Mouse (Mus musculus) gastrocnemius, adult 2 months (tissue): Measurements from ENCODE around the gene Grm8. TPM values are rescaled to one million over a fixed set of nuclear protein-coding genes. Genes with fewer than 3 reads are reported as not detected.

ENCODE experiments used
- DNase-seq: peaks from one replicate; pipeline ENCODE4 v3.0.0; 2022
- H3K27ac ChIP-seq: fragments of 200-600 bp; 2 replicates; pipeline ENCODE4 v1.8.1; 2022; ENCODE audit warnings: mild to moderate bottlenecking
- H3K4me3 ChIP-seq: fragments of 200-600 bp; 2 replicates; pipeline ENCODE4 v1.8.1; 2022; ENCODE audit warnings: mild to moderate bottlenecking, moderate library complexity
- CTCF ChIP-seq: fragments of 200-600 bp; IDR thresholded peaks from 2 replicates; pipeline ENCODE4 v1.8.1; 2022; ENCODE audit warnings: antibody characterized with exemption, mild to moderate bottlenecking, moderate library complexity
- intact Hi-C: fragments of 180-260 bp; cut with DNase I; formaldehyde crosslinking; loops from one replicate; pipeline ENCODE4 v1.15.1; 2025
- total RNA-seq, 2 experiments: library from RNA; stranded (reverse); gene quantifications; 2 replicates each; pipeline ENCODE4 v1.2.3; 2021

Grm8 gene
- total RNA-seq, 2 experiments from 2014 or later, result 0.20 to 0.36 TPM

- H3K27ac ChIP-seq, result no peak overlapping the region
- no peak for DNase-seq
- no peak for TF ChIP-seq CTCF
- intact Hi-C loops, result no loop called here
- no peak overlapping the region for H3K4me3 ChIP-seq
These were observed 336.2 kb downstream of the Grm8 start for GRCm38 (mm10) chr6:27798735-27799134.

- no peak for DNase-seq
- TF ChIP-seq CTCF, result no peak
- H3K27ac ChIP-seq, result no peak overlapping the region
- H3K4me3 ChIP-seq, result no peak overlapping the region
- intact Hi-C loops, result no loop called here
These were observed 345.4 kb downstream of the Grm8 start for GRCm38 (mm10) chr6:27789566-27789965.

DNA sequence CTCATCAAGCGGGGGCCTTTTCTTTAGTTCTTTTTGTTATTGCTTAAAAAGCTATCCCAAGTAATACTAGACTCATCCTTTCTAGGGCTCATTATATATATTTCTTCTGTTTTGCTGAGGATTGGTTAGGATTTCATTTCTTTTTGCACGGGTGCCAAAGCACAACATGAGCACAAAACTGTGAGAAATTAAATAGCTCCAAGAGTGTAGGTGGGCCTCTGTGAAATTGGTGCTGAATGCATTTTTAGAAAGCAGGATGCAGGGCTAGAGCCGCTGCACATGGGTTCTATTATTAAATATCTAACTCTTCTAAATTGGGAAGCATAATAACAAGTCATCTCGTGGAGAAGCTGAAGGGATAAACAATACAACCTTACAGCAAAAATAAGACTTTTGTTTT, 345.8 kb downstream of the Grm8 start:
- DNase-seq, result no peak
- no peak overlapping the region for H3K4me3 ChIP-seq
- intact Hi-C loops, result no loop called here
- no peak for TF ChIP-seq CTCF
- H3K27ac ChIP-seq, result no peak overlapping the region

- H3K4me3 ChIP-seq, result no peak overlapping the region
- no peak for TF ChIP-seq CTCF
- no peak overlapping the region for H3K27ac ChIP-seq
- intact Hi-C loops, result no loop called here
- DNase-seq, result no peak
These were observed 352.7 kb downstream of the Grm8 start for GRCm38 (mm10) chr6:27782251-27782650.

DNA sequence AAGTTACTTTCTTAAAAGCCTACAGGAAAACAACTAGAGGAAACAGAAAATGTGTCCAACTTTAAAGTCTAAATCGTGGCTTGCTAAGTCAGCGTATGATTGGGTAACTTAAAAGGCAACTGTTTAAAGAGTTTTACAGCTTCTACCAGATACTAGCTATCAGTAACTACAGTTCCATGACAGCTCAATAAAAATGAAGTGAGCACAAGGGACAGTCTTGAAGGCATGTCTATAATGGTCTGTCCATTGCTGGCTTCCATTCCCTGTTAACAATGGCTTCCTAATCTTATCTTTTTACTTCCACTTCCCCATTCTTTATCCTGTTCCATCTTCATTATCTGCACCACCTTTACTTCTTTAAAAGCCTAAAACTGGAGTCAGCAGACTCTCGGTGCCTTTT, 353.6 kb downstream of the Grm8 start:
- TF ChIP-seq CTCF, result no peak
- H3K4me3 ChIP-seq, result no peak overlapping the region
- no peak overlapping the region for H3K27ac ChIP-seq
- intact Hi-C loops, result no loop called here
- no peak for DNase-seq

- H3K27ac ChIP-seq, result no peak overlapping the region
- no peak overlapping the region for H3K4me3 ChIP-seq
- no peak for TF ChIP-seq CTCF
- intact Hi-C loops, result no loop called here
- no peak for DNase-seq
These were observed 359.2 kb downstream of the Grm8 start for GRCm38 (mm10) chr6:27775646-27776271.

DNA sequence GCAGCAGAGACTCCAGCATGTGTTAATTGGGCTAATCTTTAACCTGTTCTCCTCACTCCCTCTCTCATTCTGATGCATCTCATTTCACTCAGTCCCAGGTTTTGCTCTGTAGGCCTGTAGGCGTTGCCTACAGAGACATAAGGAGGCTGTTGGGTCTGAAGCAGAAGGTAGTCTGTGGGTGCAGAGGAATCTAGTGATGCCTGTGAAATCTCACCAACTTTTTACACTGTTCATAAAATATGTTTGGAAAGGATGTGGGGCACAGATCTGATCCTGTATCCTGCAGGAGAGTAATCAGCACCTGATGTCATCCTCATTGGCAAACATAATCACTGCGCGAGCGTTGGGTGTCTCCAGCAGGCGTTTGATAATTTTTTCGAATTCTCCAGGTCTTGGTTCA, 372.9 kb downstream of the Grm8 start:
- DNase-seq, result no peak
- Histone ChIP-seq H3K27ac (no peak overlapping the region), H3K4me3 (no peak overlapping the region)
- TF ChIP-seq CTCF, result no peak
- intact Hi-C loops, result no loop called here

DNA sequence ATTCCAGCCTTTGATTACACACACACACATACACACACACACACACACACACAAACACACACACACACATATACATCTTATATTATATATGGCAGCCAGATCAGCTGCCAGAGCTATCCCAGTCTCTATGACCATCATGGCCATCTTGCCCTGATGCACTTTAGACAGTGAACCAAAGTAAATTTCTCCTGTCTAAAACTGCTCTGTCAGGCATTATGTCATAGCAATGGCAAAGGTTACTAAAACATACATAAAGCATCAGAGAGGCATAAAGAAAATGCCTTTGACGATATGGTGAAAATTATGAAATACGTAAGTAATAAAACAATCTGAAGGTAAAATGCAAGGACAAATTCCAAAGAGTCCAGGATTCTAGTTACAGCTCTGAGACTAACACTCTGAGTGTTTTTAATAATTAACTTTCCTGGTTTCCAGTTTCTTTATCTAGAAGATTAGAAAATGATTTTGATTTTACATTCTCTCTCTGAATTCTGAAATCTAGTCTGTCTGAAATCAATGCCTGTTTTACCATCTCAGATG, 381.6 kb downstream of the Grm8 start:
- no peak overlapping the region for H3K4me3 ChIP-seq
- no peak for DNase-seq
- H3K27ac ChIP-seq, result no peak overlapping the region
- intact Hi-C loops, result no loop called here
- no peak for TF ChIP-seq CTCF

GRCm38 (mm10) chr6:27746493-27746892, 388.5 kb downstream of the Grm8 start:
- Histone ChIP-seq H3K4me3 (no peak overlapping the region), H3K27ac (no peak overlapping the region)
- no peak for TF ChIP-seq CTCF
- intact Hi-C loops, result no loop called here
- DNase-seq, result no peak

DNA sequence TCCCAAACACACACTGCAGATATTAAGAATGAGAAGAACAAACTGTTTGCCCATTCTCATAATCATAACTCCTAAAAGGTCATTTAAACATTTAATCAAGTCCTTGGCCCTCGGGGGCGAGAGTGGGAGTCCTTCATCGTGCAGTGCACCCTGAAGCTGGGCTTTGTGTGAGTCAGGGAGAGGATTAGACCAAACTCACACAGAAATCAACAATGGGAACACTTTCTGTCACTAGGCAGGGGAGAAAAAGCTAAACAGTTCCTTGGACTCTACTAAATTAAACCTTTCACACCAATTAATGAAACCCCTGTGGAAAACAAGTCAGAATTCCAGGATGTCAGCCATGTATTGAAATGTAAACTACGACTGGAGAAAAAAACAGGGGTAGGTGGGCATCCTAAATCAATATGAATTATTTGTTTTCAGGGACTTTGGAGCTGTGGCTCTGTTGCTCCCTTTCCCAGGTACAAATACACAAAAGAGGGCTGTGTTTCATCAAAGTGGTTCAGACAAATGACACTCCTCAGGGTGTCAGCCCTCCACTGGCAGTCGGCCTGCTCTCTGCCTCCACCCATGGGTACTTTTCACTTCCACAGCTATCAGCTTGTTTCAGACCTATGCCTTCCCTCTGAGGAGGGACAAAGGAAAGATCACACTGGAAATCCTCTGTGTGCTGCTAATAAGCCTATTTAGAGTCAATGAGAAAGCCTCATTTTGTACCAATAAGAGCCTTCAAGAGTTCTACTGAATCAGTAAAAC, 389.1 kb downstream of the Grm8 start:
- Histone ChIP-seq H3K27ac (no peak overlapping the region), H3K4me3 (no peak overlapping the region)
- DNase-seq, result no peak
- TF ChIP-seq CTCF, result no peak
- intact Hi-C loops, result no loop called here

GRCm38 (mm10) chr6:27689382-27689781, 445.6 kb downstream of the Grm8 start:
- Histone ChIP-seq H3K27ac (no peak overlapping the region), H3K4me3 (no peak overlapping the region)
- intact Hi-C loops, result no loop called here
- TF ChIP-seq CTCF, result no peak
- no peak for DNase-seq

- Histone ChIP-seq H3K27ac (no peak overlapping the region), H3K4me3 (no peak overlapping the region)
- no peak for DNase-seq
- intact Hi-C loops, result no loop called here
- no peak for TF ChIP-seq CTCF
These were observed 473.1 kb downstream of the Grm8 start for GRCm38 (mm10) chr6:27661747-27662435.

DNA sequence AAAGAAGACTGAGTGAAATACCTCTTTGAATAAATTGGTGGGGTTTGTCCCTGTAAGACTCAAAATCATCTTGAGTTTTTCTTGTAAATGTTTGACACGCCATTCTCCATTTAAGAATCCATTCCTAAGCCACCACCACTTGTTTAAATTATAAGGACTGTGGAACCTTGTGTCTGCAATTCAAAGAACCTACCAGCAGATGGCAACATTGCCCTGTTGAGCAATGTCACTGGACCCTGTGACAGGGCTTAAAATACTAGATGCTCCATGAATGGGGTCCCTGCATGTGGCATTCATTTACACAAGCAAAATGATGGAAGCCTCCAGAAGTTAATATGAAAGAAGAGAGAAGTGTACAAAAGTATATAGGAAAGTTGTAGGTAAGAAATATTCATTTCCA, 477.5 kb downstream of the Grm8 start:
- intact Hi-C loops, result no loop called here
- DNase-seq, result no peak

More for the DNA sequence above, 477.5 kb downstream of the Grm8 start:
- peak; percentile 60 for TF ChIP-seq CTCF
- Histone ChIP-seq H3K4me3 (no peak overlapping the region), H3K27ac (no peak overlapping the region)
